Mouse (Mus musculus): ENCODE measurements around the gene Myo16. TPM values are rescaled to one million over a fixed set of nuclear protein-coding genes. Genes with fewer than 3 reads are reported as not detected.

Gene Myo16
- polyA plus RNA-seq, 1 experiment, result not detected

DNA sequence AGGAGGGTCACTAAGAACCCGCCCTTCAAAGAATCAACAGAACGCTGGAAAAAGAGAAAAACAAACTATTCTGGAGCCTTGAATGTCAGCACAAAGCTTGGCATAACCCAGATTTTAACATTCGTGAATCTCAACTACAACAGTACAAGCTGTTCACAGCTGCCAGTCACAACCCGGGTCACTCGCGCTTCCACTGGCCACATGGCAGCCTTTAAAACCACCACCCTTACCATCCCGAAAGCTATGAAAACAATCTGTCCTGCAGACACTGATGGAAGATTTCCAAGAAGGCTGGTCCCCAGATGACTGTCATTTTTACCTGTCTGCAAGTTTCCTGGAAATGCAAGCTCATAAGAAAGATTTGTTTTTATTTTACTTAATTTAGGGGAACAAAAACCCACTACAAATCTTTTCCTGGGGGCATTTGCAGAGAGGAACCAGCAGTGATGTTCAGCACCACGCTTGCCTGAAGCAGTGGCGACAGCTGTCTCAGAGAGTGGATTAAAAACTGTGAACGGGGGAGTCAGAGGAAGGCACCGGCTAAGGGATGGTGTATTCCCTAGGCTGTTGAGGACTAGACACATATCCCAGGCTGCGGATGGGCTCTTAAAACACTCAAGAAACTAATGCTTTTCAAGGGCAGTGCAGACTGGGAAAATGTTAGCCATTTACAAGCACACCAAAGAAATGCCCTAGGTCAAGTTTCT is 154.2 kb downstream of the Myo16 start:
- Histone ChIP-seq H3K4me1 (ENCODE audit: control insufficient read depth) (no peaks in the 10 kb centered on the region), H3K9me3 (ENCODE audit: control insufficient read depth, low read length) (no peaks in the 10 kb centered on the region), H3K4me3 (replicated peaks) (no peak overlapping the region), H3K27me3 (ENCODE audit: control insufficient read depth) (no peaks in the 10 kb centered on the region), H3K36me3 (ENCODE audit: control insufficient read depth) (no peaks in the 10 kb centered on the region)
- no peak for TF ChIP-seq TAL1 (IDR thresholded peaks at IDR 0.05; ENCODE audit: low read length)
- TF ChIP-seq GATA1 (IDR thresholded peaks at IDR 0.05; ENCODE audit: low read length), result no peak

DNA sequence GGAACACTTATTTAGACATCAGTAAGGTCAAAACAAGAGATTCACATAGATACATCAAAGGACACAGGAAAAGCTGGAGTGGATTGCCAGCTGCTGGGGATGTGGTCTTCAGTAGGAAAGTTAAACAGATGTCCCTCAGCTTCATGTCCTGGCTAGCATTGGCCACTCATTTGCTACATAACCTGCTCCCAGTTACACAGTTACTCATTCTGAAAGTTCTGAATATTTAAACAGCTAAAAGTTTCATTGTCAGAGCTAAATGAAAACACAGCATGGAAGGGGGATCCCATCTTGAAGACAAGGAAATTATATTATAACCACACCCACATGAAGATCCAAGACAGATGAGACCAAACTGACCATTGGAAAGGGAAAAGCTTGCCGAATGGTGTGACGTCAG is 156.8 kb downstream of the Myo16 start:
- Histone ChIP-seq H3K27me3 (ENCODE audit: control insufficient read depth) (no peaks in the 10 kb centered on the region), H3K4me1 (ENCODE audit: control insufficient read depth) (no peaks in the 10 kb centered on the region), H3K9me3 (ENCODE audit: control insufficient read depth, low read length) (no peaks in the 10 kb centered on the region), H3K36me3 (ENCODE audit: control insufficient read depth) (no peaks in the 10 kb centered on the region), H3K4me3 (replicated peaks) (no peak overlapping the region)
- no peak for TF ChIP-seq GATA1 (IDR thresholded peaks at IDR 0.05; ENCODE audit: low read length)
- no peak for TF ChIP-seq TAL1 (IDR thresholded peaks at IDR 0.05; ENCODE audit: low read length)

DNA sequence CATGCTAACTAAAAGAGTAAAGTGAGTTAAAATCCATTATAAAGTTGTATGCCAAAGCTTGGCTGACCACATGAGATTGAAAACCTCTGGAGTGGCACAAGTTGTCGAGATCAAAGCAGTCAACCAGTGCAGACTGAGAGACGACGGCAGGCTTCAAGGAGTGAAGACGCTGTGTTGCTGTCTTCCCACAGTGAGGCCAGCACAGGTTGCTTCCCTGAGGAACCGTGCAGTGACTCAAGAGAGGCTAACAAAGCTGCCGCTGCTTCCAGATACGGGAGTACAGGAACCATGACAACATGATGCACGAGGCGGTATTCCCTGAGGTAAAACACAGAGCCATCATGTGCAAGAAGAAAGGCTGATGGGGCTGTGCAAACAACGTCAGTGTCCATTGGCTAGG is 158.6 kb downstream of the Myo16 start:
- Histone ChIP-seq H3K36me3 (ENCODE audit: control insufficient read depth) (no peaks in the 10 kb centered on the region), H3K4me3 (replicated peaks) (no peak overlapping the region), H3K27me3 (ENCODE audit: control insufficient read depth) (no peaks in the 10 kb centered on the region), H3K9me3 (ENCODE audit: control insufficient read depth, low read length) (no peaks in the 10 kb centered on the region), H3K4me1 (ENCODE audit: control insufficient read depth) (no peaks in the 10 kb centered on the region)
- no peak for TF ChIP-seq GATA1 (IDR thresholded peaks at IDR 0.05; ENCODE audit: low read length)
- no peak for TF ChIP-seq TAL1 (IDR thresholded peaks at IDR 0.05; ENCODE audit: low read length)

DNA sequence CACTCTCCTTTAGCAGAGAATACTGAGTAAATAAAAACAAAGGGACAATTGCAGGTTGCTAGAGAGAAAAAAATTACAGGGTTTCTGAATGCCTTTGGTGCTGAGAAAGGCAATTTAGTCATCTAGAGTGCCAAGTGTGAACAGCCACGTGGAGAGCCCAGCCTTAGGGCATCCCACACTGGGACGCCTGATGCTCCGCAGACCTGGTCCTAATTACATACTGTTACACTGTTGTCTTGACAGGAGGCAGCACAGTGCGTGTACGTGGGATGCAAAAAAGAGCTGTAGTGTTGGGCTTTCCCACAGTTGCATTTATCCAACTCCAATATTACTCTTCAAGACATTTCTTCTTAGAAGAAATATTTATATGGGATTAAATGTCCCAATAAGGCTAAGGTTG is 162.5 kb downstream of the Myo16 start:
- Histone ChIP-seq H3K4me1 (ENCODE audit: control insufficient read depth) (no peaks in the 10 kb centered on the region), H3K9me3 (ENCODE audit: control insufficient read depth, low read length) (no peaks in the 10 kb centered on the region), H3K4me3 (replicated peaks) (no peak overlapping the region), H3K36me3 (ENCODE audit: control insufficient read depth) (no peaks in the 10 kb centered on the region), H3K27me3 (ENCODE audit: control insufficient read depth) (no peaks in the 10 kb centered on the region)
- no peak for TF ChIP-seq GATA1 (IDR thresholded peaks at IDR 0.05; ENCODE audit: low read length)
- no peak for TF ChIP-seq TAL1 (IDR thresholded peaks at IDR 0.05; ENCODE audit: low read length)

DNA sequence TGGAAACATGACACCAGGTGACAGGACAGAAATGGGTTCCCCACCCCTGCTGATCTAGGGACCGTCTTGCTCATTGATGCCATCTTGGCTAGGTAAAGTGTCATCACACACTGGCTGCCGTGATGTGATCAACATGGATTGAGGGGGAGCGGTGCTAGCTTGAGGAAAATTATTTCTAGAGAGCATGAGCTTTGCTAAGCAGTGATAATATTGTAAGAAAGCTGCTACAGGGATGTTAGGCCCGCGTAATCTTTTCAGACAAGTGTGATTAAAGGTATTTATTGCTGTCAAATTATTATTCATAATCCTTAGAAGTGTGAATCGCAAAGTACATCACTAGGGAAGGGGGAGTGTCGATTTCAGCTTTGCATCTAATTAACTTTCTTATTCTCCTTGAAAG is 164.4 kb downstream of the Myo16 start:
- H3K4me3 ChIP-seq (replicated peaks), result no peak overlapping the region
- no peaks in the 10 kb centered on the region for H3K9me3 ChIP-seq (ENCODE audit: control insufficient read depth, low read length)
- no peaks in the 10 kb centered on the region for H3K27me3 ChIP-seq (ENCODE audit: control insufficient read depth)
- no peaks in the 10 kb centered on the region for H3K36me3 ChIP-seq (ENCODE audit: control insufficient read depth)
- TF ChIP-seq GATA1 (IDR thresholded peaks at IDR 0.05; ENCODE audit: low read length) (no peak), TAL1 (IDR thresholded peaks at IDR 0.05; ENCODE audit: low read length) (no peak)
- H3K4me1 ChIP-seq (ENCODE audit: control insufficient read depth), result no peaks in the 10 kb centered on the region

DNA sequence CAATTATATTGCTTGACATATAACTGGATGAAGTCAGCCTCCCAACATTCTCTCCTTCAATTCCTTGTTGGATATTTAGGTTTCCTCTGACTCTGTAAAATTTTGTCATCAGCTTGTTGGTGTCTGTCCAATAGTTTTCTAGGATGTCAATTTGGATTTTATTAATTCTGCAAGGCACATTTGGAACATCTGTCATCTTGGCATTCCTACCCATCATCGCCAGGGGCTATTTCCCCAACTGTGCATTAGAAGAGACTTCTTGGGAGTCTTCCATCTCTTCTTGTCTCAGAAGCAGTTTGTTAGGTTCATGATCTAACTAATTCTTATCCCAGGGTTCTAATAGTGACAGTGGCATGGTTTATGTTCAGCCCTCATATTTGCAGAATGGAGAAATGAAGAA is 196.7 kb downstream of the Myo16 start:
- Histone ChIP-seq H3K4me3 (replicated peaks) (no peak overlapping the region), H3K36me3 (ENCODE audit: control insufficient read depth) (no peaks in the 10 kb centered on the region), H3K4me1 (ENCODE audit: control insufficient read depth) (no peaks in the 10 kb centered on the region), H3K27me3 (ENCODE audit: control insufficient read depth) (no peaks in the 10 kb centered on the region), H3K9me3 (ENCODE audit: control insufficient read depth, low read length) (no peaks in the 10 kb centered on the region)
- TF ChIP-seq GATA1 (IDR thresholded peaks at IDR 0.05; ENCODE audit: low read length), result no peak
- TF ChIP-seq TAL1 (IDR thresholded peaks at IDR 0.05; ENCODE audit: low read length), result no peak

DNA sequence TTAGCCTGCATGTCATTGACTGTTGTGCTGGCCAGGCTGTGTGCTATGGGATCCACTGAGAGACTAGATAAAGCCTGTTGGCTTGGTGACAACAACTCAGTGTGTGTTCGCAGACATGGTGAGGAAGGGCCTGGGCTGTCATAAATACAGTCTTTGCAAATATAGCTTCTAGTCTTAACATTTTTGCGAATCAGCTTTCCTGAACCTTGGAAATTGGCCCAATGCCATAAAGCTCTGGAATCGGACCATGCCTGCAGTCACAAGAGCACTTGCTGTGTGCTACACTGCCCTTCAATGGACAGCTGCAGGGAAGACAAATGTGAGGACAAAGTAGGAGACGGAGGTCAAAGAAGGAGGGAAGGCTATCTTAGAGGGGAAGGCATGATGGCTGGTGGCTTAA is 205.0 kb downstream of the Myo16 start:
- H3K4me3 ChIP-seq (replicated peaks), result no peak overlapping the region
- H3K4me1 ChIP-seq (ENCODE audit: control insufficient read depth), result no peaks in the 10 kb centered on the region
- H3K9me3 ChIP-seq (ENCODE audit: control insufficient read depth, low read length), result peaks cover 2% of the 10 kb centered on the region; the same call in 1 of the 2 replicates
- TF ChIP-seq GATA1 (IDR thresholded peaks at IDR 0.05; ENCODE audit: low read length) (no peak), TAL1 (IDR thresholded peaks at IDR 0.05; ENCODE audit: low read length) (no peak)
- no peaks in the 10 kb centered on the region for H3K36me3 ChIP-seq (ENCODE audit: control insufficient read depth)
- H3K27me3 ChIP-seq (ENCODE audit: control insufficient read depth), result no peaks in the 10 kb centered on the region

DNA sequence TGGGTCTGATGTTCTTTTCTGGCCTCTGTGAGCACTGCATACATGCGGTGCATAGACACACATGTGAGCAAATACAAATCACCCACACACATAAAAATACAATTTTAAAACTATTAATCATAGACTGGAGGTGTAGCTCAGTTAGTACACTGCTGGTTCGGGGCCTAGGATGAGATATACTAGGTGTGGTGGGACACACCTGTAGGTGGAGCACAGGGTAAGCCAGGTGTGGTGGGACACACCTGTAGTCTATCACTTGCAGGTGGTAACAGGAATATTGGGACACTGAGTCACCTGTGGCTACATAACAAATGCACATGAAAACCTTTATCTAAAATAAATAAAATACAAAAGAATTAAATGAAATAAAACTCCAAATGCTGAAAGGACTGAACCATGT is 209.2 kb downstream of the Myo16 start:
- no peaks in the 10 kb centered on the region for H3K36me3 ChIP-seq (ENCODE audit: control insufficient read depth)
- peaks cover 2% of the 10 kb centered on the region; the same call in 1 of the 2 replicates for H3K9me3 ChIP-seq (ENCODE audit: control insufficient read depth, low read length)
- TF ChIP-seq GATA1 (IDR thresholded peaks at IDR 0.05; ENCODE audit: low read length), result no peak
- TF ChIP-seq TAL1 (IDR thresholded peaks at IDR 0.05; ENCODE audit: low read length), result no peak
- H3K27me3 ChIP-seq (ENCODE audit: control insufficient read depth), result no peaks in the 10 kb centered on the region
- no peak overlapping the region for H3K4me3 ChIP-seq (replicated peaks)
- no peaks in the 10 kb centered on the region for H3K4me1 ChIP-seq (ENCODE audit: control insufficient read depth)

DNA sequence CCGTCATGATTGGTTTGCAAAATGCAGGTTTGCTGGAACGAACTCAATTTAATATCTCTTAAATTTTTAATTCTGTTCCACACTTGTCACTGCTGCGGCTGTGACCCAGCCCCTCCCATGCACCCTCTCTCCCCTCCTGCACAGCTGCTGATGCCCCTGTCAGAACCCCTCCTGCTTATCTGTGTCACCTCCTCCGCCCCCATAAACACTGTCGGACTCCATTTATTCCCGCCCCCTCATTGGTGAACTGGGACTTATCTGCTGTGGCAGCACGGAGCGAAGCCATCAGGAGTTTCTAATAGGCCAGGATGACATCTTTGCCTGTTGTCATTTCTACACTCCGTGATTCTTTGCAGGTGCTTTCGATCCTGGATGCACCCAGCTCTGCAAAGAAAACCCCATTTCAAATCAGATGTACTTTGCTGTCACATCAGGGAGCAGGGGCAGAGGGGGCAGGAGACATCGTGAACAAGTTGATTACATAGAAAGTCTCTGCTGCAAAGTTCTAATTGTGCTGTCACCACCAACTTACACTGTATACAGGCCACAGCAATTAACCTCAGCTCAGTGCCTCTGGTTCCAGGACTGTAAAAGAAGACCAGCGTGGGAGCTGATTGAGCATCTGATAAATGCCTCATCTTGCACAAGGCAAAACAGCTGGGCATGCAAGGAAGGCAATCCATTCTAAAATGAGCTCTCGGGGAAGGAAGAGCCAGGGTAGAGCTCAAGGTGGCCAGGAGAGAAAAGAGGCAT is 210.1 kb downstream of the Myo16 start:
- Histone ChIP-seq H3K4me3 (replicated peaks) (no peak overlapping the region), H3K27me3 (ENCODE audit: control insufficient read depth) (no peaks in the 10 kb centered on the region), H3K4me1 (ENCODE audit: control insufficient read depth) (no peaks in the 10 kb centered on the region), H3K36me3 (ENCODE audit: control insufficient read depth) (no peaks in the 10 kb centered on the region), H3K9me3 (ENCODE audit: control insufficient read depth, low read length) (peaks cover 2% of the 10 kb centered on the region; the same call in 1 of the 2 replicates)
- TF ChIP-seq TAL1 (IDR thresholded peaks at IDR 0.05; ENCODE audit: low read length) (no peak), GATA1 (IDR thresholded peaks at IDR 0.05; ENCODE audit: low read length) (no peak)

All from erythroblast, embryonic 14.5 days (primary cell).